Mouse (Mus musculus) skeletal muscle tissue, adult 2 months (tissue): ENCODE results near the gene Tma16.

Experiments
- DNase-seq: peaks from one replicate; pipeline ENCODE4 v3.0.0-alpha.2; 2012; ENCODE audit warnings: low read depth, low spot score

The Tma16 gene

GRCm38 (mm10) chr8:66486084-66486763, at the start of gene Tma16:
Gene Tma16, minus strand, starts transcription at chr8:66486530.
- DNase-seq, result peak; percentile 62

- no peak for DNase-seq
Measured at GRCm38 (mm10) chr8:66520576-66520975, 34.2 kb upstream of the Tma16 start.

GRCm38 (mm10) chr8:66519149-66519548, 32.8 kb upstream of the Tma16 start:
- DNase-seq, result no peak

GRCm38 (mm10) chr8:66511537-66511936, 25.2 kb upstream of the Tma16 start, which contains the start of gene Tktl2:
Gene Tktl2, plus strand, starts transcription at chr8:66511756.
- DNase-seq, result no peak

- DNase-seq, result no peak
Measured at GRCm38 (mm10) chr8:66503381-66503780, 17.1 kb upstream of the Tma16 start.

- DNase-seq, result peak; percentile 17
Measured at GRCm38 (mm10) chr8:66496998-66497577, 10.8 kb upstream of the Tma16 start.

- DNase-seq, result no peak
Measured at GRCm38 (mm10) chr8:66495726-66496125, 9.4 kb upstream of the Tma16 start.

- DNase-seq, result peak; percentile 31
Measured at GRCm38 (mm10) chr8:66494496-66494895, 8.2 kb upstream of the Tma16 start.

GRCm38 (mm10) chr8:66490624-66491023, 4.3 kb upstream of the Tma16 start:
- no peak for DNase-seq

GRCm38 (mm10) chr8:66488556-66488955, 2.2 kb upstream of the Tma16 start:
- no peak for DNase-seq

GRCm38 (mm10) chr8:66476880-66477279, 9.4 kb downstream of the Tma16 start:
- DNase-seq, result no peak

GRCm38 (mm10) chr8:66469821-66470220, 16.5 kb downstream of the Tma16 start:
- DNase-seq, result no peak

- DNase-seq, result no peak
Measured at GRCm38 (mm10) chr8:66457057-66457456, 29.3 kb downstream of the Tma16 start.

- DNase-seq, result no peak
Measured at GRCm38 (mm10) chr8:66450691-66451090, 35.6 kb downstream of the Tma16 start.

GRCm38 (mm10) chr8:66445351-66445750, 41.0 kb downstream of the Tma16 start:
- no peak for DNase-seq

- DNase-seq, result no peak
Measured at GRCm38 (mm10) chr8:66444141-66444540, 42.2 kb downstream of the Tma16 start.

GRCm38 (mm10) chr8:66442778-66443177, 43.6 kb downstream of the Tma16 start:
- DNase-seq, result no peak

GRCm38 (mm10) chr8:66441123-66441522, 45.2 kb downstream of the Tma16 start:
- DNase-seq, result no peak

- DNase-seq, result peak; percentile 53
Measured at GRCm38 (mm10) chr8:66438468-66438867, 47.9 kb downstream of the Tma16 start.

GRCm38 (mm10) chr8:66437929-66438328, 48.4 kb downstream of the Tma16 start:
- DNase-seq, result peak; percentile 15

GRCm38 (mm10) chr8:66436804-66437203, 49.5 kb downstream of the Tma16 start:
- DNase-seq, result no peak

- no peak for DNase-seq
Measured at GRCm38 (mm10) chr8:66433577-66433976, 52.8 kb downstream of the Tma16 start.

- DNase-seq, result no peak
Measured at GRCm38 (mm10) chr8:66430639-66431038, 55.7 kb downstream of the Tma16 start.
